Mouse (Mus musculus) left cerebral cortex, adult 11 months (tissue): ENCODE data around the gene Pwp2.
"Not testable (repeated sequence)": the region's sequence is repeated elsewhere in the genome, so short reads cannot be mapped to it uniquely, and the experiment has no call there.

Experiments
- DNase-seq: peaks from one replicate; pipeline ENCODE4 v3.0.0; 2022; ENCODE audit warnings: low spot score

Gene Pwp2

DNA sequence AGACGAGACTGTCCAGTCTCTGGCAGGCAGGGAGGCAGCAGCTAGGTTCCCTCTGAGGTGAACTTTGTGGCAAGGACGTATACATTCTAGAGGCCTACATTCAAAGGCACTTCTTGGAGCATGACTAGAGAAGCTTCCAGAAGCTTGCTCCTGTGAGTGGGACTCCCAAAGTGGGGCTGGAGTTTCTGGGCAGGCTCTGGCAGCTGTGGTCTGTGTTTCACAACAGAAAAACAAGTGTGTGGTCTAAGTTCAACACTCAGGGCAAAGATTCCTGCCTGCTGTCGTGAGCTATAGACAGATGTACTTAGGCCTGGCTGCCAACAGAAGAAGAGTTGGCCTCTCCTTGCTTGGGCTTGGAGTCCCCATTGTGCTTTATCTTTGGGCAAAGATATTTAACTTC, 44.1 kb downstream of the Pwp2 start:
- no peak for DNase-seq

DNA sequence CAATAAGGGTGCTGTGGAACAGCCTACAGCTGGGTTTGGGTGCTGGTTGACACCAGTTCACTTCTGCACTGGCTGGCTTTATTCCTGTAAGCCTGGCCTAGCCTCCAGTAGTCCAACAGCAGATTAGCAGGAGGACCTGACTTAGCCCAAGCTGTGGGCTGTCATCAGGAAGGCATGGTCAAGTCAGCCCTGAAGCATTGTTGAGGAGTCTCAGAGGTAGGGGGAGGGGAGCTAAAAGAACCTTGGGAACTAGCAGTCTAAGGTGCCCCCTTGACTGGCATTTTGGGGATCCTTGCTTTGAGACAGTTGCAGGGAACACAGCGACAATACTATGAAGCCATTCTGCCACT, 44.7 kb downstream of the Pwp2 start:
- DNase-seq: no peak

DNA sequence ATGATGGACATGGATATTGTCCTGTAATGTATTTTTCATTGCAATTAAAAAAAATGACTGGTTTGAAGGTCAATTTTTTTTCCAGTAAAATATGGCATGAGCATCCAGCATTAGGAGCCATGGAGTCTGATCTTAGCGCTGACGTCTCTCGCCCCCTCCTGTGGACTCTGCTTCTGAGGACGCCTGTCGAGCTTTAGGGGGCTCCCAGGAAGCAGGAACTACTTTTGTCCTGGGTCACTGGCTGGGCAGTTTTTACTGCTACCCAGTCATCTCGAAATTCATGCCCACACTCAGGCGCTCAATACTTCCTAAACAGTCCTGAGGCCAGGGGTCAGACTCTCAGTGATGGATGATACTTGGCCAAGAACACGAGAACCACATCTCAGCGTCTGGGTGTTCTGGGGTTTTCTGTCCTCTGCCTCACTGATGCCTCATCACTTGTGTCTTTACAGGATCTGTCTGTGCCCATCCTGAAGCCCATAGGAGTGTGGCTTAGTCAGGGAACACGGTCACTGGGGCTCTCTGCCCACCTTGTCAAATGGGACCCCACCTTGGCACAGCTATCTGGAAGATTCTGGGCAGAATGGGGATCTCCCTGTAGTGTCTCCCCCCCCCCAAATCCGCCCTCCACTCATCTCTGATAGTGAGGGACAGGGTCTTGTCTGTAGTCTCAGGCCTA, 45.2 kb downstream of the Pwp2 start:
- DNase-seq: no peak

DNA sequence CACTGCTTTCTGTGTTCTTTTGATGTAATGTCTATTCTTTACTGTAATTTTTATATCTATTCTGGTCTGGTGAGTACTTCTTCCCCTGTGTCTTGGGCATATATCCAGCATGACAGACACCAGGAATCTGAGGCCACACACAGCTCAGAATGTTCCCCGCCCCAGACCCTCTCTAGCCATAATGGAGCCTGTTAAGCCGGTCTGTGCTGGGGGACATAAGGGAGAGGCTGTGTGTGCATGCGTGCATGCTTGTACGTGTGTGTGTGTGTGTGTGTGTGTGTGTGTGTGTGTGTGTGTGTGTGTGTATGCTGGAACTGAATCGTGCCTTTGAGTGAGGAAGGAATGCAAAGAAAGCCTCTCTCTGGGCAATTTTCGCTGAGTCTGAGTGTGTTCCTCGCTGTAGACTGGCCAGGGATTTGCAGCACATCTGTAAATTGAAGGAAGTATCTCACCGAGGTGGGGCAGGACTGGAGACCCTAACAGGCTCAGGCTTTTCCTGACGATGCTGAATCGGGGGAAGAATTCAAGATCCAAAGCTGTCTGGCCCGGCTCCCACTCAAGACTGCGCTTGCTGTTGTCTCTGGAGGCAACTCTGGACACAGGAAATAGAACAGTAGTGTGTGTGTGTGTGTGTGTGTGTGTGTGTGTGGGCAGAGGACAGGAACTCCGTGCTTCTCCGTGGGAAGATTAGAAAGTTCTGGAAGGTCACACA, 46.0 kb downstream of the Pwp2 start:
- no peak for DNase-seq

DNA sequence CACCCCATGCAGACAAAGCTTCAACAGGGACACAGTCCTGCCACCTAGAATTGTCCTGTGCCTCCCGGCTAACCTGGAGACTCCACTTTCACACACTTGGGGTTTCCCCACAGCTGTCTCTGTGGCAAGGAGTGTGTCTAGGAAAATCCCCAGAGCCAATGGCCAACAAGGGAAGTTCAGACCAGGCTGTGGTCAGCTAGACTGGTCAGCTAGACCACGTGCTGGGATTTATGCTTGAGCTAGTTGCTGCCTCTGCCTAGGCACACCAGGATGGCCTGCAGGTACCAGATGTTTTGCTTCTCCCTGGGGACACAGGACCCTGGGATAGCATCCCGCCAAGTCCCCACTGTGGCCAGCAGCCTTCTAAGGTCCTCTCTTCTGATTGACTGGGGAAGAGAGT, 47.8 kb downstream of the Pwp2 start:
- DNase-seq: no peak

DNA sequence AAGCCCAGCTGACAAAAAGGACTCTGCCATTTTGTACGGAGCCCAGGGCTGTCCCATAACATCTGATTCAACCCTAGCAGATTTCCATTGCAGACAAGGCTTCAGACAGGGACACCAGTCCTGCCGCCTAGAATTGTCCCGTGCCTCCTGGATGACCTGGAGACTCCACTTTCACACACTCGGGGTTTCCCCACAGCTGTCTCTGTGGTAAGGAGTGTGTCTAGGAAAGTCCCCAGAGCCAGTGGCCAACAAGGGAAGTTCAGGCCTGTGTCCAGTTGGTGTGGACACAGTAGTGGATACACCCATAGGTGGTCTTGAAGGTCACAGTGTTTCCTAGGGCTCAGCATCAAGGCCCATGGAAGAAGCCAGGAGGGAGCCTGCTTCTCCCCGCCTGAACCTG, 49.0 kb downstream of the Pwp2 start:
- DNase-seq: no peak

DNA sequence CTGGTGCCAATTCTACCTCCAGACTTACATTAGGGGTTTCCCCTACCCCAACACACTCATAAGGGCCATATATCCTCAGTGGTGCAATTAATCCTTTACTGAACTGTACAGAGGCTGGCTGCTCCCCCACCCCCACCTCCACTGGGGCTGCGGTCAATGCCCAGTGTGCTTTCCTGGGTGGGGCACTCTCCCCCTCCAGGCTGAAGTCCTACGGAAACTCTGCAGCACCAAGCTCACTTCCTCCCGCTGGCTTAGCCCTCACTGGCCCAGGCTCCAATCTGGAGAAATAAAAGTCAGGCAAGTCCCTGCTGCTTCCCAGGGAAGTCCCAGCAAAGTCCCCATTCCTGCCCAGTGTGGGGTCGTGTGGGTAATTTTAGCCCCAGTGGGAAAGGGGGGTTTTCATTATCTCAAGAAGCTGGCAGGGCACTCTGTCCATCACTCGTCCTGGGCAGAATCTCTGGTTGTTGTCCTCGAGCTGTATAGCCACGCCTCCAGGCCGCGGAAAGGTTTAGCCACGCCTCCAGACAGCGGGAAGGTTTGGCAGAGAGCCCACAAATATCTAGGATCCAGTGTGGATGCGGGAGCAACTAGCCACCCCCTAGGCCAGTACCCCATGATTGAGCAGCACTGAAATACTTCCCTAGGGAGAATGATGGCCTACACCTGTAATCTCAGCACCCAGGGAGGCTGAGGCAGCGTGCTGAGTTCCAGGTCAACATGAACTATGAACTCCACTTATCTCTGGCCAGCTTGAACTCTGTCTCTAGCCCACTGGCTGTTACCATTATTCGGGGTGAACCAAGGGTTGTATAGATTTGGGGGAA, 49.8 kb downstream of the Pwp2 start:
- DNase-seq: no peak

DNA sequence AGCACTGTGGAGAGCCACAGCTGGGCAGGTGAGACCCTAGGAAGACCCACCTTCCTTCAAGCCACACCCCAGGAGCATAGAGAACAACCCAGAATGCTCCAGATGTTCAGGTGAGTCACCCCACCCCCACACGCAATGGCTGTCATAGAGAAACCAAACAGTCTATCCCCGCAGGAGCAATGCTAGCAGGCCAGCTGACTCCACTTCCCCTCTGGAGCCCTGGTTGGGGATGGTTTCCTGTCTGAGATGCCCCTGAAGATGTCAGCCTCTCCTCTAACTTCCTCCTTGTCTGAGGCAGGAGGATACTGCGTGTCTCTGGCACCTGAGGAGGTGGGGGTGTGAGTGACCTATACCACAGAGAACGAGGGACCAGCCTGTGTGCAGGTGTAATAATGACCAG, 50.5 kb downstream of the Pwp2 start:
- DNase-seq: no peak

DNA sequence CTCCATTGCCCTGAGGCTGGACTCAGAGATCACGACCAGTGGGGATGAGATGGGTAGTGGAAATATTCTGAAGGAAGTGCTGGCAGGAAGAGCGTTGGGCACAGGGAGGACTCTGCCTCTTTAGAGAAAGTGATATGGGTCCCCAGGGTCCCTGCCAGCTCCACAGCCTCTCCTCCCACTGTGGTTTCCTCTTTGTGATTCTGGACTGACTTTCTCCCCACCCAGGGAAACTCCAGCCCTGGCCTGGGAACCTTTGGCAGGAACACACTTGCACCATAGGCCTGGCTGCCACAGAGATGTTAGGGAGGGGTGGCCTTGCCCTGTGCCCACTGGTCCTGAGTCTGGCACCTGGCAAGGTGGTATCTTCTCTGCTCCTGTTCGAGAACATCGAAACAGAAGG, 55.0 kb downstream of the Pwp2 start:
- no peak for DNase-seq

DNA sequence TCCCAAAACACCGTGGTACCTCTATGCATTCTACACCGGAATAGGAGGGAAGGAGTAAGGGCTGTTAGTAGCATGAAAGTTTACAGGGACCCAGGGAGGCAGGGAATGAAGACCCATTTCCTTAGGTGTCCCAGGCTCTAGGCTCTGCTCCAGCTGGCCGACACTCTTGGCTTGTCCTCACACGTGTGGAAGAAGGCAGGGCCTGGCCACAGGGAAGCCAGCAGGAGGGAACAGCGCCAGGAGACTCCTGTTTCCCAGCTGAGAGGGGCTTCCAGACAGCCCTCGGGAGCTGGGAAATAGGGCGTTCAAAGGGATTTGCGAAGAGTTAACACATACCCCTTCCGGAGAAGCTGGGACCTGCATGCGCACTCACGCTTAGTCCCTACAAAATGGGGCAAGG, 55.5 kb downstream of the Pwp2 start:
- no peak for DNase-seq

DNA sequence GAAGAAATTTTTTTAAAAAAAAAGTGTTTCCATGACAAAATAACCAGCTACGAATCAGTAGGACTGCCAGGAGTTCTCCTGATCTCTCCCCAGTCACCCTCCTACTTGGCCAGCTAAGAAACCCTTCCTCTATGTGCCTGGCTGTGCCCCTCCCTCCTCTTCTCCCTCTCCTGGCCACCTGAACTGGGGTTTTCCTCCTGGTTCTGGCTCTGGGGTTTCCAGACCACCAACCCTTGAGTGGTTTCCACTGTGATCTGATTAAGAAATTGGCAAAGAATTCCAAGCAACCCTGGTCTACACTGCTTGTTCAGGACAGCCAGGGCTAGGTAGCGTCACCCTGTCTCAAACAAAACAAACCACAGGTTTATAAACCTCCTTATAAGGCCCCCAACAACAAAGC, 56.3 kb downstream of the Pwp2 start:
- no peak for DNase-seq

DNA sequence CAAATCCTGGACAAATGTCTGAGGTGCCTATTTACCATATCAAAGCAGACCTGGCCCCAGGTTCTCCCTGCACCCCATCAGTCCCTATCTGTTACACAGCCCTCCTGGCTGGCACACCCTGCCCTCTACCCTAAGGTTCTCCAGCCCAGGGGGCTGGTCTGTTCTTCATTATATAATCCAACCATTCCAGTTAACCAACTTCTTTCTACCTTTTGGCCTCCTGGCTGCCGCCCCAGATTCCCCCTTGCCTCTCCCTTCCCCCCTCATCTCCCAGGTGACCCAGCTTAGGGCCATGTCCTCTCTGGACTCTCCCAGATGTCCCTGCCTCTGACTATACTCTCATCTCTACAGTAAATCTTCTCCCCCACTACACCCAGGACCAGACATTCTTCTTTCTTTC, 57.0 kb downstream of the Pwp2 start:
- DNase-seq: no peak

DNA sequence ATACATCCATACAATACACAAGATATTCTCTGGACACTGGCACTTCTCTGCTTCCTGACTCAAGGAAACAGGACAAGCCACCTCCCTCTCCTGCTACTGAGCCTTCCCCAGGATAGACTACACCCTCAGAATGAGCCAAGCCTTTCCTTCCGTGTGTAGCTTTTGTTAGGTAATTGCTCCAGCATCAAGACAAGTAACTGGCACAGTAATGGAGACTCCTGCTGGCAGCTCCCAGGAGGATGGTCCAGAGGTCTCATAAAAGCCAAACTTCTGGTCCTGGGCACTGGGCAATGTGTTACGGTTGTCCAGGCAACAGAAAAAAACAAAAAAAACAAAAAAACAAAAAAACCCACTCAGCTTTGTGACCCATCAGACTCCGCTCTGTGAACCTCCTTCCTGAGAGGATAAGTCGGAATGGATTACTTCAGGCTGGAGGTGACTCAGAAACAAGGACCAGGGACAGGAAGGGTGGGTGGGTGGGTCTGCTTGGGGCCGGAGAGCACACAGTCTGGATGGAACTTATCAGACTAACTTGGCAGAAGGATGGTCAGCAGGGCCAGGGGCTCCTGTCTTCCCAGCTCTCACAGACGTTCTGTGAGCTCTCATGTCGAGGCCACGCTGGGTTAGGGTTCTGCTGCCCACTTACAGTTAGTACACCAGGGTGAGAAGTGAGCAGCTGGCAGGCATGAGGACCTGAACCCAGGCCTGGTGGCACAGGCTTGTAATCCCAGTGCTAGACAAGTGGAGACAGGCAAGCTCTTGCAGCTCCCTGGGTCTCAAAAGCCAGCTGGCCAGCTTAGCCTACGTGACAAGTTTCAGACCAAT, 57.7 kb downstream of the Pwp2 start:
- DNase-seq: no peak

DNA sequence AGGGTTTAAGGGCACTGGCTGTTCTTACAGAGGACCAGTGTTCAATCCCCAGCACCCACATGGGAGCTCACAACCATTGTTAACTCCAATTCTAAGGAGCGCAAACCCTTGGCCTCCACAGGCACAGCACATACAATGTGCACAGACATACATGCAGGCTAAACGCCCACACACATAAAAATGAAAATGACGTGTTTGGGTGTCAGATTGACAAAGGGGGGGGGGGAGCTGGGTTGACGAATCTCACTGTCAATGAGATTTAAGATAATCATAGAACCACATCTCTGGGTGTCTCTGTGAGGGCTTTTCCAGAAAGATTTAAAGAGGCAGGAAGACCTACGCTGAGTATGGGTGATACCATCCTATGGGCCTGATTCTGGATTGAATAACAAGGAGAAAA, 58.6 kb downstream of the Pwp2 start:
- DNase-seq: no peak

DNA sequence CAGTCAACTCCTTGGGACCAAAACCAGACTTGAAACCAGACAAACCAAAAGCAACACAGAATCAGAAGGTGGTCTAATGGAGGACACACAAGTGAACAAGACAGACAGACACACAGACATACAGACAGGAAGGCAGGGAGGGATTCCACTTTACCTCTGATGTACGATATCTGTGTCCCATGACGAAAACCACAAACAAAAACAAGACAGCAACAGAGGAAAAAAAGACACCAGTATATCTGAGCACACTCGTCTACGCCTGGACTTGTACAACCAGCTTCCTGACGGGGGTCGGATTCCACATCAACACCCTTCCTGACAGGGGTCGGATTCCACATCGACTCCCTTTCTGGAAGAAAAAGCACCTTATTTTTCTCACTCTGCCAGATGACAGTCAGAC, 59.9 kb downstream of the Pwp2 start:
- DNase-seq: not testable (repeated sequence)

DNA sequence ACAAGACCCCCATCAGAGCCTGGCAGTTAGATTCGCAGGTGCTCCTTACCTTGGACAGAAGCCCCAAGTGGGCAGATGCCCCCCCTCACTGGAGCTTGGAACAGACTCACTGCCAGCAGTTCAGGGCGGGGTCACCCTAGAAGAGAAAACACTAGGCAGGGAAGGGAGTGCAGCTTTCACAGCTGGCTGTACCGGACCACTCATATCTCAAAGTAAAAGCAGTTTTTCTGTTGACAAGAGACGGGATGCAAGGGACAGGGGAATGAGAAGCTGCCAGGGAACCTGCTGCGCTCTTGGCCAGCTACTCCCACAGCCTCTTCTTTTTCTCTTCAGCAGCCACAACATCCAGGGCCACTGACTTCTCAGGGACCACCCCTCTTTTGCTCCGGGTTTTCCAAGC, 60.8 kb downstream of the Pwp2 start:
- DNase-seq: not testable (repeated sequence)
